ENCODE assay signal across 18 mouse cellular contexts in genomic region chr13:118441322-118442064, GRCm38 (mm10).
"Had no signal": no experiment of that assay in that cellular context is flagged by ENCODE, and none has a peak within 500 bp of the region (broad histone marks: within the 10 kb centered on the region; RNA-seq: fewer than 3 reads in every experiment).

No protein-coding gene starts in this region.

- H3K27me3 ChIP-seq: midbrain, embryonic 13.5 days; midbrain, embryonic 15.5 days; neural tube, embryonic 13.5 days; neural tube, embryonic 15.5 days had no signal

- DNase-seq: lung, adult 18-20 months; lung, embryonic 14.5 days; lung, postnatal 10 days; lung, postnatal 4 days; retina, postnatal 1 day; right cerebral cortex, adult 18-20 months; right cerebral cortex, postnatal 25 days; right cerebral cortex, postnatal 4 days; spleen, adult 18-20 months; thymus, adult 18-20 months; thymus, postnatal 14 days; thymus, postnatal 36 days had no signal

- H3K4me3 ChIP-seq: midbrain, embryonic 10.5 days; midbrain, embryonic 13.5 days; midbrain, embryonic 15.5 days; myocyte; neural tube, embryonic 13.5 days; neural tube, embryonic 15.5 days had no signal

- H3K4me1 ChIP-seq: midbrain, embryonic 10.5 days; midbrain, embryonic 13.5 days; midbrain, embryonic 15.5 days; neural tube, embryonic 13.5 days; neural tube, embryonic 15.5 days had no signal

- H3K9ac ChIP-seq: lung, embryonic 14.5 days; midbrain, embryonic 13.5 days; midbrain, embryonic 15.5 days; neural tube, embryonic 13.5 days; neural tube, embryonic 15.5 days had no signal

- H3K36me3 ChIP-seq: midbrain, embryonic 10.5 days; midbrain, embryonic 13.5 days; midbrain, embryonic 15.5 days; neural tube, embryonic 13.5 days; neural tube, embryonic 15.5 days had no signal

- ATAC-seq: midbrain, embryonic 13.5 days; midbrain, embryonic 15.5 days had no signal

- H3K27ac ChIP-seq: midbrain, embryonic 10.5 days; midbrain, embryonic 13.5 days; midbrain, embryonic 15.5 days; neural tube, embryonic 13.5 days; neural tube, embryonic 15.5 days had no signal

- H3K9me3 ChIP-seq: midbrain, embryonic 10.5 days; midbrain, embryonic 13.5 days; midbrain, embryonic 15.5 days; neural tube, embryonic 13.5 days; neural tube, embryonic 15.5 days had no signal

- H3K4me2 ChIP-seq: lung, embryonic 14.5 days; midbrain, embryonic 13.5 days; midbrain, embryonic 15.5 days; neural tube, embryonic 13.5 days; neural tube, embryonic 15.5 days had no signal
